Mouse (Mus musculus) forebrain, embryonic 11.5 days (tissue): ENCODE data around the gene Smcr8. TPM values are rescaled to one million over a fixed set of nuclear protein-coding genes. Genes with fewer than 3 reads are reported as not detected.

Experiments
- ATAC-seq: fragments of 200-750 bp; cut with Nextera tagmentation; replicated peaks from 2 replicates; pipeline ENCODE4 v1.8.0; 2017; ENCODE audit warnings: moderate TSS enrichment; ENCODE audit not compliant: low FRiP score
- DNase-seq: peaks from one replicate; pipeline ENCODE4 v3.0.0-alpha.2; 2017; ENCODE audit warnings: low spot score
- H3K27ac ChIP-seq: fragments of 300-500 bp; sonication (generic); 2 replicates; pipeline ENCODE4 v1.5.1; 2014; ENCODE audit warnings: low read depth, low read length
- H3K27me3 ChIP-seq: fragments of 300-500 bp; sonication (generic); 2 replicates; pipeline ENCODE4 v1.6.1; 2014; ENCODE audit warnings: mild to moderate bottlenecking, low read length, mixed read lengths; ENCODE audit not compliant: control insufficient read depth, insufficient read depth
- H3K36me3 ChIP-seq: fragments of 300-500 bp; sonication (generic); 2 replicates; pipeline ENCODE4 v1.6.1; 2014; ENCODE audit warnings: mild to moderate bottlenecking, low read length, moderate library complexity, mixed read lengths; ENCODE audit not compliant: control insufficient read depth, insufficient read depth
- H3K4me1 ChIP-seq: fragments of 300-500 bp; sonication (generic); replicated peaks from 2 replicates; pipeline ENCODE4 v1.6.1; 2014; ENCODE audit warnings: low read length, mixed read lengths; ENCODE audit not compliant: control insufficient read depth, insufficient read depth
- H3K4me2 ChIP-seq: fragments of 300-500 bp; sonication (generic); 2 replicates; pipeline ENCODE4 v1.6.1; 2014; ENCODE audit warnings: low read depth, mild to moderate bottlenecking, low read length, moderate library complexity, mixed read lengths; ENCODE audit not compliant: severe bottlenecking
- H3K4me3 ChIP-seq: fragments of 300-500 bp; sonication (generic); 2 replicates; pipeline ENCODE4 v1.5.1; 2014; ENCODE audit warnings: low read depth, low read length
- H3K9ac ChIP-seq: fragments of 300-500 bp; sonication (generic); 2 replicates; pipeline ENCODE4 v1.6.1; 2014; ENCODE audit warnings: low read length
- H3K9me3 ChIP-seq: fragments of 300-500 bp; sonication (generic); 2 replicates; pipeline ENCODE4 v1.6.1; 2016; ENCODE audit warnings: low read length, mixed read lengths; ENCODE audit not compliant: control insufficient read depth
- WGBS: fragments of 180-500 bp; shearing (Covaris S2); extraction: QIAGEN DNeasy Blood & Tissue Kit; methylation state at CpG from one replicate; pipeline ENCODE4 v1.1.7; 2014; 5-methylcytosine and 5-hydroxymethylcytosine counted together
- polyA plus RNA-seq: library from polyadenylated mRNA; unstranded; fragments of >200 nt; fragmentation: Nextera tagmentation; extraction: Ambion mirVana; gene quantifications from 2 replicates; pipeline ENCODE4 v1.2.1, GENCODE M21; 2014

Gene Smcr8
- polyA plus RNA-seq, 1 experiment from 2014 or later: 11.6 TPM

- Histone ChIP-seq H3K27me3 (no peaks in the 10 kb centered on the region), H3K36me3 (no peaks in the 10 kb centered on the region), H3K9me3 (no peaks in the 10 kb centered on the region), H3K4me2 (no peak overlapping the region), H3K27ac (no peak overlapping the region), H3K4me3 (no peak overlapping the region), H3K4me1 (peaks cover 17% of the 10 kb centered on the region), H3K9ac (no peak overlapping the region)
- 98% methylated on average over 1 of the region's 1 CpGs for WGBS
- ATAC-seq (no peak), DNase-seq (no peak)
These were observed 2.5 kb upstream of the Smcr8 start for GRCm38 (mm10) chr11:60774841-60775240.

DNA sequence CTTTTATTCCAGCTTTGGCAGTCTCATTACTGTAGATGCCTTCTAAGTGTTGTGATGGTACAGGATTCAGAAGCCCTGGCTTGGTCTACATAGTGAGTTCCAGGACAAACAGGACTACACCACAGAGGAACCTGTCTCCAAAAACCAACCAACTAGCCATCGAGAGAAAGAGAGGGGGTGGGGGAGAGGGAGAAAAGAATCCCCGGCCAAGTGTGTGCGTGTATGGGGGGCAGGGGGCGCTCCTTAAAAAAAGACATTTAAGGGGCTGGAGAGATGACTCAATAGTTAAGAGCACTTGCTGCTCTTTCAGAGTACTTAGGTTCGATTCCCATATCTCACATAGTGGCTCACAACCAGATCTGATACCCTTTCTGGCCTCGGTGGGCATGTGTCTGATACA, 1.7 kb upstream of the Smcr8 start:
- ATAC-seq: no peak
- Histone ChIP-seq H3K4me2 (peak overlapping the region; percentile 60; the same call in 1 of the 2 replicates), H3K27ac (no peak overlapping the region), H3K36me3 (no peaks in the 10 kb centered on the region), H3K9me3 (no peaks in the 10 kb centered on the region), H3K27me3 (no peaks in the 10 kb centered on the region), H3K4me3 (peak overlapping the region; percentile 87), H3K9ac (peak overlapping the region; percentile 79; the same call in 1 of the 2 replicates), H3K4me1 (peaks cover 20% of the 10 kb centered on the region)
- DNase-seq: no peak
- WGBS: 64% methylated on average over 6 of the region's 6 CpGs

DNA sequence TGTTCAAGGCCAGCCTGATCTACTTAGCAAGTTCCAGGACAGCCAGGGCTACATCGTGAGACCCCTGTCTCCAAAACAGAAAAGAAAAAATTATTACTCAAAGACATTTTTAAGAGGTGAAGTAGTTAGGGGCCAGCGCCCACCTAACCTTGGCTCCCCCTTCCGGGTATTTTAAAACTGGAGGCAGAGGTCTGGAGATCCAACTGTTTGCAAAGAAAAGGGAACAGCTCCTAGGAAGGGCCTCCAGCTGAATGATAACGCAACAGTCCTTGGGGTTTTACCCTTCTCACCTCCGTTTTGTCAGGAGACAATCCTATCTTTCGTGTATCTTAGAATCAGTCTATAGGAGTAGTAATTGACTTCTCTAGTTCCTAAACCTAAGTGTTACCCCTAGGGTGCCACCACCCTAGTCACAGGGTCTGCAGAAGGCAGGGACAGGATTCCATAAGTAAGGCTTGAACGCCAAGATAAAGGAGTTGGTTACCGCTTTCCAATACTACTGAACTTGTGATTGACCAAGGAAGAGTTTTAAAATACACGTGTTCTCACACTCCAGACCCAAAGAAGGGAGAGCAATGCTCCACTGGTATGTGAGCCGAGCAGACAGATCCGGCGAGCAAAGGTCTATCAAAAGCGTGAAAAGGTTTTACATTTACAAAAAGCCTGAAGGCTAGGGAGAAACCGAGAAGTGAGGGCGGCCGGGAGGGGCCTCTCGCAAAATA, 1.1 kb upstream of the Smcr8 start:
- no peaks in the 10 kb centered on the region for H3K27me3 ChIP-seq
- no peaks in the 10 kb centered on the region for H3K9me3 ChIP-seq
- H3K4me3 ChIP-seq: peak overlapping the region; percentile 87
- peaks cover 20% of the 10 kb centered on the region for H3K4me1 ChIP-seq
- peak overlapping the region; percentile 79 for H3K9ac ChIP-seq
- H3K4me2 ChIP-seq: peak overlapping the region; percentile 60
- ATAC-seq: no peak
- WGBS: 4% methylated on average over 17 of the region's 17 CpGs
- no peaks in the 10 kb centered on the region for H3K36me3 ChIP-seq
- H3K27ac ChIP-seq: no peak overlapping the region
- no peak for DNase-seq

- peak overlapping the region; percentile 60 for H3K4me2 ChIP-seq
- ATAC-seq (no peak), DNase-seq (no peak)
- 28% methylated on average over 16 of the region's 16 CpGs for WGBS
- peak overlapping the region; percentile 57; the same call in 1 of the 2 replicates for H3K27ac ChIP-seq
- H3K4me3 ChIP-seq: peak overlapping the region; percentile 87
- no peaks in the 10 kb centered on the region for H3K27me3 ChIP-seq
- H3K9me3 ChIP-seq: no peaks in the 10 kb centered on the region
- H3K36me3 ChIP-seq: no peaks in the 10 kb centered on the region
- H3K4me1 ChIP-seq: peaks cover 22% of the 10 kb centered on the region
- peak overlapping the region; percentile 79 for H3K9ac ChIP-seq
These were observed 562 bp downstream of the Smcr8 start for GRCm38 (mm10) chr11:60777801-60778370.

DNA sequence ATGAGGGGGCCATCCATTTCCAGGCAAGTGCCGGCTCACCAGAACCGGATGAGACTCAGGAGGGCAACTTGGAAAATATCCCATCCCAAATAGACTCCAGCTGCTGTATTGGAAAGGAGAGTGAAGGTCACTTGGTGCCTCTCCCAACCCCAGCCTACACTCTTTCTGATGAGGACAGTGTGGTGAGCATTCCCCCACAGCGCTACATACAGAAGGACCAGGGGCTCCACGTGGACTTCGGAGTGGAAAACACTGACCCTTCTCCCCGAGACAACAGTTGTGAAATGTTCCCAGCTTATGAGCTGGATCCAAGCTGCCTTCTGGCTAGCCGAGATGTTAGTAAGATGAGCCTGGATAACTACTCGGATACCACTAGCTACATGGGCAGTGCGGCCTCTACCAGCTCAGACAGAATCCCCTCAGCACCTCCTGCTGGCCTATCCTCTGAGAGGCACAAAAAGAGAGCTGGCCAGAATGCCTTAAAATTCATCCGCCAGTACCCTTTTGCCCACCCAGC, 2.4 kb downstream of the Smcr8 start:
- Histone ChIP-seq H3K36me3 (peaks cover 2% of the 10 kb centered on the region; the same call in 1 of the 2 replicates), H3K9me3 (no peaks in the 10 kb centered on the region), H3K27me3 (no peaks in the 10 kb centered on the region), H3K4me1 (peaks cover 22% of the 10 kb centered on the region), H3K4me3 (no peak overlapping the region), H3K4me2 (peak overlapping the region; percentile 1; the same call in 1 of the 2 replicates), H3K27ac (no peak overlapping the region), H3K9ac (no peak overlapping the region)
- DNase-seq (no peak), ATAC-seq (no peak)
- WGBS: 91% methylated on average over 10 of the region's 10 CpGs

- Histone ChIP-seq H3K27me3 (no peaks in the 10 kb centered on the region), H3K27ac (no peak overlapping the region), H3K9me3 (no peaks in the 10 kb centered on the region), H3K9ac (no peak overlapping the region), H3K4me1 (peaks cover 8% of the 10 kb centered on the region), H3K4me3 (no peak overlapping the region), H3K4me2 (no peak overlapping the region), H3K36me3 (peaks cover 10% of the 10 kb centered on the region)
- DNase-seq (no peak), ATAC-seq (no peak)
- 91% methylated on average over 8 of the region's 8 CpGs for WGBS
These were observed 7.0 kb downstream of the Smcr8 start for GRCm38 (mm10) chr11:60784179-60784922.

DNA sequence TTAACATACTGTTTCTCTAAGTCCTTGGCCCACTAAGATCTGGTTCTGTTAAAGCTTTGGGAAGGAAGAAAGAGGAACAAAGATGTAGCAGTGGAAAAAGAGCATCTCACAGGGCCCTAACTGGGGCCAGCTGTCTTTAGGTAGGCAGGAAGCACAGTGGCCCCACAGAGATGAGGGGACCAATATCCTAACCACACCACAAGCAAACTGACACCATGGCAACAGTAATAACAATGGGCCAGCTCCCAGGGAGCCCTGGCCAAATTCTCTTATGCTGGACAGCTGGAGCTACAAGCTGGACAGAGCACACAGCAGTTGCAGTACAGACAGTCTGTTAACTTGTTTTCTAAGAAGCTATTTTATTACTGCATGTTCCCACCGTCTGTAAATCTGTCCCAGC, 10.3 kb downstream of the Smcr8 start:
- DNase-seq: no peak

GRCm38 (mm10) chr11:60790472-60790871, 13.1 kb downstream of the Smcr8 start:
- DNase-seq: no peak
- no peaks in the 10 kb centered on the region for H3K9me3 ChIP-seq
- WGBS: 88% methylated on average over 2 of the region's 2 CpGs

More for the DNA sequence above, 10.3 kb downstream of the Smcr8 start:
- Histone ChIP-seq H3K27me3 (no peaks in the 10 kb centered on the region), H3K27ac (no peak overlapping the region), H3K4me1 (no peaks in the 10 kb centered on the region), H3K9me3 (no peaks in the 10 kb centered on the region), H3K36me3 (peaks cover 10% of the 10 kb centered on the region), H3K4me3 (no peak overlapping the region), H3K4me2 (no peak overlapping the region), H3K9ac (no peak overlapping the region)
- no peak for ATAC-seq
- 47% methylated on average over 1 of the region's 1 CpGs for WGBS

More at GRCm38 (mm10) chr11:60790472-60790871, 13.1 kb downstream of the Smcr8 start:
- H3K27me3 ChIP-seq: no peaks in the 10 kb centered on the region
- H3K4me3 ChIP-seq: no peak overlapping the region
- no peak overlapping the region for H3K4me2 ChIP-seq
- H3K4me1 ChIP-seq: no peaks in the 10 kb centered on the region
- H3K9ac ChIP-seq: no peak overlapping the region
- H3K36me3 ChIP-seq: peaks cover 2% of the 10 kb centered on the region; the same call in 1 of the 2 replicates
- H3K27ac ChIP-seq: no peak overlapping the region
- ATAC-seq: no peak
